Mouse (Mus musculus) stomach, embryonic 15.5 days (tissue): ENCODE data around the gene Marc2. TPM values are rescaled to one million over a fixed set of nuclear protein-coding genes. Genes with fewer than 3 reads are reported as not detected.
A peak's percentile ranks its signal among the peaks of the same experiment; 100 is the strongest.

Source experiments
- ATAC-seq: fragments of 200-750 bp; cut with Nextera tagmentation; 2 replicates; pipeline ENCODE4 v1.8.0; 2017; ENCODE audit warnings: low read depth, moderate number of reproducible peaks, moderate TSS enrichment; ENCODE audit not compliant: insufficient read depth, low FRiP score
- H3K27ac ChIP-seq: fragments of 300-500 bp; sonication (generic); 2 replicates; pipeline ENCODE4 v1.5.1; 2015; ENCODE audit warnings: mild to moderate bottlenecking, inconsistent platforms
- H3K27me3 ChIP-seq: fragments of 300-500 bp; sonication (generic); replicated peaks from 2 replicates; pipeline ENCODE4 v1.6.1; 2015; ENCODE audit warnings: inconsistent platforms
- H3K36me3 ChIP-seq: fragments of 300-500 bp; sonication (generic); 2 replicates; pipeline ENCODE4 v1.6.1; 2015; ENCODE audit warnings: inconsistent platforms
- H3K4me1 ChIP-seq: fragments of 300-500 bp; sonication (generic); 2 replicates; pipeline ENCODE4 v1.6.1; 2015; ENCODE audit warnings: inconsistent platforms
- H3K4me2 ChIP-seq: fragments of 300-500 bp; sonication (generic); 2 replicates; pipeline ENCODE4 v1.6.1; 2015; ENCODE audit warnings: mild to moderate bottlenecking, inconsistent platforms
- H3K4me3 ChIP-seq: fragments of 300-500 bp; sonication (generic); replicated peaks from 2 replicates; pipeline ENCODE4 v1.5.1; 2015; ENCODE audit warnings: inconsistent platforms
- H3K9ac ChIP-seq: fragments of 300-500 bp; sonication (generic); 2 replicates; pipeline ENCODE4 v1.6.1; 2015; ENCODE audit warnings: inconsistent platforms
- H3K9me3 ChIP-seq: fragments of 300-500 bp; sonication (generic); 2 replicates; pipeline ENCODE4 v1.6.1; 2016; ENCODE audit warnings: inconsistent platforms
- WGBS: fragments of 180-500 bp; shearing (Covaris S2); methylation state at CpG from one replicate; pipeline ENCODE4 v1.1.7; 2015; 5-methylcytosine and 5-hydroxymethylcytosine counted together
- microRNA counts: library from miRNA; unstranded; fragments of <30 nt; microRNA quantifications from one replicate; lab custom pipeline; 2016
- microRNA-seq: library from miRNA; unstranded; fragments of <30 nt; microRNA quantifications from one replicate; pipeline ENCODE4, GENCODE M21; 2016
- polyA plus RNA-seq: library from polyadenylated mRNA; unstranded; fragments of >200 nt; fragmentation: Nextera tagmentation; extraction: Ambion mirVana; gene quantifications from 2 replicates; pipeline ENCODE4 v1.2.1, GENCODE M21; 2015

Marc2 gene
- polyA plus RNA-seq, 1 experiment from 2014 or later: 262 TPM

DNA sequence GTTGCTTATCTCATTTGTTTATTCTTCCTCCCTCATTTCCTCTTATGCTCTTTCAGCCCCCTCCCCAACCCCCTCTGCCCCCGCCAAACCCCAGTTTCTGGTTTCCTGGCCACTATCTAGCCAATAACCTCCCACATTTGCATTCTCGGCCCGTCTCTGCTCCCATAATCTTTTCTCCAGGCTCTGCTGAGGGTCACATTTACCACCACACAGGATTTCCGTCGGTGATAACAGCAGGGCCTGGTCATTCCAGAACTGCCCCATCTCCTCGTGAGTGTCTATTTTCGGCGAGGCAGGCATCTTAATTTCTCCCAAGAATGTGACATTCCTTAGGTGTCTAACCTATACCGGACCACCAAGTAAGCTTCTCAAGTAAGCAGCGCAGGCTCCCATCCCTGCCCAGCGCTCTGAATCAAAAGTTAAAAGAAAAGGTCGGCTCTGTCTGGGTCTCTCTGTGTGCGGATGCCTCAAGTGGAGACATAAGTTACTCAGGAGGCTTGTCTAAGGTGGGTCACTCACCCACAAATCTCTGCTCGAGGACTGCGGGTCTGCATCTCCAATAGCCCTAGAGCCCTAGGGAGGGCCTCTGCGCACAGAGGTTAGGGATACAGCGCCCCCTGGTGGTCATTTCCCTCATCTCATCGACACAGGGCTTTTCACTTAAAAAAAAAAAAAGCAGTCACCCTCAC is 74.9 kb downstream of the Marc2 start:
- Histone ChIP-seq H3K9ac (no peak overlapping the region), H3K4me1 (no peaks in the 10 kb centered on the region), H3K27ac (no peak overlapping the region), H3K4me2 (peak overlapping the region; percentile 19), H3K36me3 (no peaks in the 10 kb centered on the region), H3K9me3 (no peaks in the 10 kb centered on the region), H3K4me3 (no peak overlapping the region), H3K27me3 (no peaks in the 10 kb centered on the region; the same call in 1 of the 2 replicates)
- 16% methylated on average over 18 of the region's 18 CpGs for WGBS
- no peak; the same call in 1 of the 2 replicates for ATAC-seq

DNA sequence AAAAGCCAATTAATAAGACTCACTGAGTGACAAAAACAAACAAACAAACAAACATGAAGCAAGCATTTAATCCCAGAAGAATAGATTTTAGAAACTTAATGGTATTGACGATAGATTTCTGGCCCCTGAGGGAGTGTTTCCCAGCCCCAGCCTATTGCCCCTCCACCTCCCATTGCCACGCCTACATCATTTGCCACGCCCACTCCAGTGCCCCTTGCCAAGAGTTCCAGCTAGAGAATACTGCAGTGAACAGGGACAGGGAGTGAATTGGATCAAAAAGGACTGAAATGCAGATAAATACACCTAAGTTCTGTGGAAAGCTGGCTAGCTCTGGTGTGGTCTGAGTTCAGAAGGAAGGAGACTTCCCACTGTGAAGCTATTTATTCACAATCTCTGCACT is 82.4 kb downstream of the Marc2 start:
- Histone ChIP-seq H3K9ac (no peak overlapping the region), H3K27ac (no peak overlapping the region), H3K4me2 (no peak overlapping the region), H3K9me3 (no peaks in the 10 kb centered on the region), H3K4me1 (no peaks in the 10 kb centered on the region), H3K36me3 (no peaks in the 10 kb centered on the region), H3K4me3 (no peak overlapping the region), H3K27me3 (no peaks in the 10 kb centered on the region)
- ATAC-seq: no peak
- WGBS: 47% methylated on average over 3 of the region's 3 CpGs

MicroRNAs encoded within 50 kb of the gene (microRNA counts, 519-probe panel; counts per million panel counts)
- 2,822 counts per million, percentile 70 among the panel's probes with 10 or more counts for microRNA mmu-miR-1981 (lab: Ali Mortazavi, UCI)

Small RNA genes within 50 kb of the gene (microRNA-seq; reads per million reads assigned to microRNA genes)
- gene Mir1981: 117 reads per million, percentile 51 among the genes with 10 or more reads in this experiment

Other genes starting within 250 kb of the Marc2 start
- gene Hlx, start 113.8 kb downstream of the Marc2 start, polyA plus RNA-seq: 23.2 and 23.4 TPM in 2 replicates
- gene Marc1, start 35.1 kb downstream of the Marc2 start, polyA plus RNA-seq: 0.83 and 2.0 TPM in 2 replicates
- gene C130074G19Rik, start 36.8 kb upstream of the Marc2 start, polyA plus RNA-seq: 2.0 and 2.5 TPM in 2 replicates
- 2.5 and 2.8 TPM in 2 replicates for gene Mark1, start 153.1 kb upstream of the Marc2 start, polyA plus RNA-seq